Mouse (Mus musculus) Patski (cell line): ENCODE data around the gene Zfp512b. TPM values are rescaled to one million over a fixed set of nuclear protein-coding genes. Genes with fewer than 3 reads are reported as not detected.

Experiments used
- ATAC-seq: fragments of 100-300 bp; one replicate; pipeline ENCODE4 v1.8.0; 2021
- CTCF ChIA-PET: fragments of 350-600 bp; sonication (Branson Sonifier 250); formaldehyde crosslinking; loops from one replicate; lab custom pipeline; 2022; ENCODE audit warnings: inconsistent platforms; lab: Charles Lee
- POLR2A ChIA-PET: fragments of 350-600 bp; sonication (Branson Sonifier 250); formaldehyde crosslinking; loops from one replicate; lab custom pipeline; 2022; ENCODE audit warnings: antibody characterized with exemption, inconsistent platforms; lab: Charles Lee
- DNase-seq: peaks from one replicate; pipeline ENCODE4 v3.0.0-alpha.2; 2011; ENCODE audit warnings: low read depth, low spot score
- H3K27me3 ChIP-seq: fragments of 371-371 bp; one replicate; pipeline ENCODE4 v1.5.1; 2021
- CTCF ChIP-seq: fragments of 100-300 bp; IDR thresholded peaks from one replicate; pipeline ENCODE4 v1.5.1; 2021
- in situ Hi-C: fragments of 300-500 bp; cut with MboI; formaldehyde crosslinking; loops from 3 replicates; pipeline ENCODE4 v1.11.1; 2018; ENCODE audit warnings: low pct_unique_long_range_greater_than_20kb, mixed read lengths
- polyA plus RNA-seq: library from polyadenylated mRNA; unstranded; gene quantifications from one replicate; pipeline ENCODE4 v1.2.3, GENCODE M21; 2021

Zfp512b gene
- polyA plus RNA-seq, 1 experiment from 2014 or later = 63.1 TPM

DNA sequence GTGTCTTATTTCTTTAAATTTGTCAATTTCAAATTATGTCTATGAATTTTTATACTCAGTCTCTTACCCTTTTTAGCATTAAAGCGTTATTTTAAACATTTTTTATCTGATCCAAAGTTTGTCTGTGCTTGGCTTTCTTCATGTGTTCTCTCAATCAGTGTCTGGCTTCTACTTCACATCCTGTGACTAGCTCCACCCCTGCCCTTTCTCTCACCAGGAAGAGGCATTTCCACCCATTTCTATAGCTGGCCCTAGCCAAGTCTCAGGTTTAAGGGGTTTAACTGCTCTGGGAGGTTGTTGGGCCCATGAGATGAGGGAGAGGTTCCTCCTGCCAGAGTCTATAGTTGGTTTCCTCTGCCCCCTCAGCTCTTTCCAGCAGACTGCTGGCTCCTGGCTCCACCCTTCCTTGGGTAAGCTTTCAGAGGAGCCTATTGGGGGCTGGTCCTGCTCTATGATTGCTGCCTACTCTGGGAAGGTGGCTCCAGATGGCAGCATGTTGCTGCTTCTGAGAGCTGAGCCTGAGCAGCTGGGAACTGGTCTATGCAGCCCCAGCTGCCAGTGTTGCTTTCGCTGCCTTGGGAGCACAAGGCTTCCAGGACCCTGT lies 55.1 kb downstream of the Zfp512b start:
- TF ChIP-seq CTCF = no peak
- ATAC-seq (no peak), DNase-seq (no peak)
- in situ Hi-C loops = no loop called here
- ChIA-PET POLR2A (interaction anchor here (0.7 to 1.2 kb wide), 2 partner anchors 10 to 28 kb away, joined by 3 read pairs; no protein-coding TSS in a partner anchor), CTCF (interaction anchor here (0.8 to 1.4 kb wide), 4 partner anchors 11 to 31 kb away, joined by 3 to 5 read pairs (median 4); no protein-coding TSS in a partner anchor)
- H3K27me3 ChIP-seq = no peaks in the 10 kb centered on the region

DNA sequence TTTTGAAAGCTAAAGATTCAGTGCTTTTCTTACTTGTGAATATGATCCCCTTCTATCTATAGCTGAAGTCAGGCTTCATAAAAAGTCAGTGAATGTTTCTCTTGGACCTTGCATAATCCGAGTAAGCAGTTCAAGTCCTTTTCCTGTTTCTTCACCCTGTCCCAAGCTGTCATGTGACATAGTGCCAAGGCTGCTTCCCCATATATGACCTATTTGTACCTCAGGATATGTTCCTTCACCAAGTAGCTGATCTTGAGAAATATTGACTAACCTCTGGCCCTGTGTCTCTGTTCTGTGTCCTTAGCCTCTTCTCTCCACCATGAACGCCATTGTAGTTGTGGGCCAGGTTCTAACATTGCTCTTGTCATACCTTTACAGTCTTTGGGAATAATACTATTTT lies 56.2 kb downstream of the Zfp512b start:
- ChIA-PET CTCF (interaction anchor here (0.9 to 3.8 kb wide), 2 partner anchors 13 to 17 kb away, joined by 3 to 26 read pairs; partner anchors contain the start of gene Dnajc5), POLR2A (interaction anchor here (1.2 kb wide), 1 partner anchor 30 kb away, joined by 3 read pairs; no protein-coding TSS in a partner anchor)
- no peaks in the 10 kb centered on the region for H3K27me3 ChIP-seq
- DNase-seq (no peak), ATAC-seq (no peak)
- no peak for TF ChIP-seq CTCF
- in situ Hi-C loops = no loop called here

DNA sequence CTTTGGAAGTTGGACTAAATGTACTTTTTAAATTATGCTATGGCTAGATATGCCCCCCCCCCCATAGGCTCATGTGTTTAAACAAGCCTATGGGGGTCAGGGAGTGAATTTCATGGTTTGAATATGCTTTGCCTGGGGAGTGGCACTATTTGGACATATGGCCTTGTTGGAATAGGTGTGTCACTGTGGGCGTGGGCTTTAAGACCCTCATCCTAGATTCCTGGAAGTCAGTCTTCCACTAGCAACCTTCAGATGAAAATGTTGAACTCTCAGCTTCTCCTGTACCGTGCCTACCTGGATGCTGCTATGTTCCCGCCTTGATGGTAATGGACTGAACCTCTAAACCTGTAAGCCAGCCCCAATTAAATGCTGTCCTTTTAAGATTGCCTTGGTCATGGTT lies 60.0 kb downstream of the Zfp512b start:
- in situ Hi-C loops = no loop called here
- TF ChIP-seq CTCF = no peak
- POLR2A ChIA-PET = interaction anchor here (0.9 kb wide), 1 partner anchor 13 kb away, joined by 3 read pairs; no protein-coding TSS in a partner anchor

More for the DNA sequence above, 60.0 kb downstream of the Zfp512b start:
- CTCF ChIA-PET = interaction anchor here (1.5 to 3.8 kb wide), 3 partner anchors 9 to 18 kb away, joined by 4 to 26 read pairs (median 6); no protein-coding TSS in a partner anchor
- no peak for DNase-seq
- H3K27me3 ChIP-seq = no peaks in the 10 kb centered on the region
- ATAC-seq = no peak

Other genes starting within 250 kb of the Zfp512b start
- 41.8 TPM for gene Zgpat, start 227.9 kb downstream of the Zfp512b start, polyA plus RNA-seq
- gene Arfrp1, start 227.4 kb downstream of the Zfp512b start, polyA plus RNA-seq = 44.8 TPM
- 22.7 TPM for gene Lime1, start 212.7 kb downstream of the Zfp512b start, polyA plus RNA-seq
- 9.4 TPM for gene Zbtb46, start 133.4 kb downstream of the Zfp512b start, polyA plus RNA-seq
- 1.0 TPM for gene Abhd16b, start 99.6 kb downstream of the Zfp512b start, polyA plus RNA-seq
- 179 TPM for gene Tpd52l2, start 95.7 kb downstream of the Zfp512b start, polyA plus RNA-seq
- 110 TPM for gene Dnajc5, start 72.3 kb downstream of the Zfp512b start, polyA plus RNA-seq
- 116 TPM for gene Uckl1, start 7.9 kb downstream of the Zfp512b start, polyA plus RNA-seq
- gene Prpf6, start 935 bp downstream of the Zfp512b start, polyA plus RNA-seq = 77.4 TPM
- gene Samd10, start 6.4 kb upstream of the Zfp512b start, polyA plus RNA-seq = 22.4 TPM
- gene Gm29797, start 64.2 kb upstream of the Zfp512b start, polyA plus RNA-seq = 0.15 TPM
- 0.04 TPM for gene Sox18, start 78.8 kb upstream of the Zfp512b start, polyA plus RNA-seq
- 22.9 TPM for gene Tcea2, start 87.5 kb upstream of the Zfp512b start, polyA plus RNA-seq
- gene Rgs19, start 101.2 kb upstream of the Zfp512b start, polyA plus RNA-seq = 42.4 TPM
- not detected for gene Lkaaear1, start 105.6 kb upstream of the Zfp512b start, polyA plus RNA-seq
- gene Oprl1, start 122.2 kb upstream of the Zfp512b start, polyA plus RNA-seq = not detected
- not detected for gene Myt1, start 170.5 kb upstream of the Zfp512b start, polyA plus RNA-seq
- 63.3 TPM for gene Pcmtd2, start 245.1 kb upstream of the Zfp512b start, polyA plus RNA-seq